8 mouse cellular contexts compared by ENCODE assay signal in genomic region chr5:113310377-113311003, GRCm38 (mm10). TPM values are rescaled to one million over a fixed set of nuclear protein-coding genes. Genes with fewer than 3 reads are reported as not detected.
DNase-seq lines count a peak whose midpoint lies in the region; ATAC-seq lines count a peak whose summit lies in the region.

TSS of gene Sgsm1 (minus strand) at chr5:113310786.

- peak within 1 kb of the TSS; percentile 50 for H3K4me3 ChIP-seq in intestine, embryonic 14.5 days (ENCODE audit: low read depth, low read length)

- H3K4me1 ChIP-seq in intestine, embryonic 14.5 days (replicated peaks; ENCODE audit: control insufficient read depth, insufficient read depth, low read length): peaks cover 8% of the 10 kb centered on the region; the same call in 1 of the 2 replicates

- peak; percentile 79 for ATAC-seq in intestine, embryonic 14.5 days (replicated peaks; ENCODE audit: low FRiP score, low TSS enrichment, low read depth)
- ATAC-seq in megakaryocyte, adult 5-6 weeks (ENCODE audit: poor library complexity, severe bottlenecking): peak; percentile 43; the same call in 1 of the 2 replicates
- no peak for ATAC-seq in activated CD4-positive, CD25-positive, alpha-beta regulatory T cell, adult 4 months

- 3% methylated on average over 53 of the region's 53 CpGs for WGBS in intestine, embryonic 14.5 days

- peak; percentile 85 for DNase-seq in adrenal gland, postnatal 14 days
- DNase-seq in embryo, embryonic 11 days: peak; percentile 92
- DNase-seq in gastrocnemius, postnatal 36 days: peak; percentile 53 to 57
- peak; percentile 92 for DNase-seq in intestine, embryonic 14.5 days (ENCODE audit: low spot score)
- peak; percentile 58 to 79 for DNase-seq in left cerebral cortex, adult 9 months (ENCODE audit: low spot score in 2 of 2)
- peak; percentile 87 for DNase-seq in right cerebral cortex, postnatal 25 days

- 0 out of 2 replicates have a peak, but pooled peaks cover 5% of the 10 kb centered on the region for H3K9me3 ChIP-seq in intestine, embryonic 14.5 days (ENCODE audit: control insufficient read depth, low read length)

- no peak within 1 kb of the TSS for H3K27ac ChIP-seq in intestine, embryonic 14.5 days (ENCODE audit: low read depth)

- intact Hi-C loops in gastrocnemius, postnatal 36 days (cut with DNase I): no loop called here

- H3K4me2 ChIP-seq in intestine, embryonic 14.5 days (ENCODE audit: low read length): peak within 1 kb of the TSS; percentile 71

- no peaks in the 10 kb centered on the region for H3K36me3 ChIP-seq in intestine, embryonic 14.5 days (ENCODE audit: control insufficient read depth, insufficient read depth, low read length)

- peaks cover 14% of the 10 kb centered on the region; the same call in 1 of the 2 replicates for H3K27me3 ChIP-seq in intestine, embryonic 14.5 days (replicated peaks; ENCODE audit: control insufficient read depth, insufficient read depth, low read length)

- peak within 1 kb of the TSS; percentile 40 for H3K9ac ChIP-seq in intestine, embryonic 14.5 days (ENCODE audit: low read length)

RNA-seq across cellular contexts. Expression of gene Sgsm1, which starts in this region (rescaled TPM):
- 8.8 and 10.4 TPM in 2 replicates for total RNA-seq in adrenal gland, postnatal 14 days (2021)
- total RNA-seq in gastrocnemius, postnatal 36 days (2021): under 1 TPM; 0.32 to 0.61 TPM
- 8.8 and 10.0 TPM in 2 replicates for polyA plus RNA-seq in intestine, embryonic 14.5 days (2014; fragmentation: Nextera tagmentation; extraction: Ambion mirVana)
- total RNA-seq in megakaryocyte, adult 5-6 weeks (2015): not detected in 2 replicates
- total RNA-seq in megakaryocyte, adult 5-6 weeks (2017): not detected in 2 replicates
- not detected for polyA plus RNA-seq in activated CD4-positive, CD25-positive, alpha-beta regulatory T cell, adult 4 months (2017; shearing (Covaris generic))

Comparison
In these comparisons a context has a peak if more than half of its experiments do, and no peak if none do; other contexts are left out.
1. Peak in DNase-seq in gastrocnemius, postnatal 36 days; RNA of the gene not detected or under 1 TPM.
2. Peak in ATAC-seq in megakaryocyte, adult 5-6 weeks; RNA of the gene not detected or under 1 TPM.